Mouse (Mus musculus): ENCODE measurements around the gene Tnfsfm13. TPM values are rescaled to one million over a fixed set of nuclear protein-coding genes. Genes with fewer than 3 reads are reported as not detected.

The Tnfsfm13 gene
- polyA plus RNA-seq, 1 experiment: 11.0 TPM

DNA sequence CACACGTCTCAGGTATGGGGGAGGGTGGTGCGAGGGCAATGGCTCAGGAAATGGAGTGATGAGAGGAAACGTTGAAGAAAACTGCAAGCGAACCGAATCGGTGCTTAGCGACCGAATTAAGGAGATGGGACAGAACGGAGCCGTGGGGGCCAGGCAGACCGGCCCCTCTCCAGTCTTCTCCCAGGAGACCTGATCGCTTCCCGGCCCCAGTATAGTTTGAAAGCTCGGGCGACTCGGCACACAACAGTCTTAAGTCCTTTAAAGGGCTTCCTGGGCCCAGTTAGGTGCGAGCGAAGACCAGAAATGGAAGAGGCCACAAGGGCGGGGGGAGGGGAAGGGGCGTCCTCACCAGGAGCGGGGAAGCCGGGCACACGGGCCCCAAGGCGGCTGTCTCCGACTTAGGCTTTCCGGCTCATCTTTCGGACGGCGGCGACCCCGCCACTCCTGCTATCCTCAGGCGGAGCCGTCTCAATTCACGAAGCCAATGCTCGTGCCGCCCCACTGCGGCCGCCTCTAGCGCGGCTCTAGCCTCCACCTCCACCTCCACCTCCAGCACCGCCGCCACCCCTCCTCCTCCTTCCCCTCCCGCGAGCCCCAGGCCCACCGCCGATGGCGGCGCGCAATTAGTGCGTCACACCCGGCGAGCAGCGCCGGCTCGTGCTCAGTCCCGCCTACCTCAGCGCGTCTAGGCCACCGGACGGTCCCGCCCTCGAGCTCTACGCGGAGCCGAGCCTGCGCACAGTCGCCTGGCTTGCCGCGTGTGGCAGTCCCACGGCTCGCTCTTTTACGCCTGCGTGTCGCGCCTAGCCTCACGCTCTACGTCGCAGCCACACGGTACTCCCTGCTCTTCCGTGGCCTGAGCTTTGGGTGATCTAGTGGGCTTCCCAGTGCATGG lies 14.3 kb downstream of the Tnfsfm13 start, which contains the start of gene Senp3:
TSS of gene Senp3 (minus strand) at position 771 of the 895 bp plus-strand sequence.
- Histone ChIP-seq H3K27ac (ENCODE audit: insufficient read depth, low read depth, low read length) (peak within 1 kb of the TSS; percentile 93), H3K36me3 (ENCODE audit: control insufficient read depth, insufficient read depth, low read length) (peaks cover 2% of the 10 kb centered on the region; the same call in 1 of the 2 replicates), H3K4me3 (ENCODE audit: insufficient read depth, low read depth, low read length) (peak within 1 kb of the TSS; percentile 76), H3K4me1 (ENCODE audit: control insufficient read depth, insufficient read depth, low read length) (peaks cover 30% of the 10 kb centered on the region), H3K27me3 (replicated peaks; ENCODE audit: control insufficient read depth, insufficient read depth, low read length) (no peaks in the 10 kb centered on the region)
- DNase-seq: peak; percentile 98
- TF ChIP-seq CTCF (conservative IDR thresholded peaks at IDR 0.05; ENCODE audit: insufficient read depth, insufficient read length, low read depth, low read length) (no peak), POLR2A (IDR thresholded peaks at IDR 0.05; ENCODE audit: low read depth, low read length) (peak; percentile 73)
- WGBS: under 1% methylated on average over 80 of the region's 80 CpGs

DNA sequence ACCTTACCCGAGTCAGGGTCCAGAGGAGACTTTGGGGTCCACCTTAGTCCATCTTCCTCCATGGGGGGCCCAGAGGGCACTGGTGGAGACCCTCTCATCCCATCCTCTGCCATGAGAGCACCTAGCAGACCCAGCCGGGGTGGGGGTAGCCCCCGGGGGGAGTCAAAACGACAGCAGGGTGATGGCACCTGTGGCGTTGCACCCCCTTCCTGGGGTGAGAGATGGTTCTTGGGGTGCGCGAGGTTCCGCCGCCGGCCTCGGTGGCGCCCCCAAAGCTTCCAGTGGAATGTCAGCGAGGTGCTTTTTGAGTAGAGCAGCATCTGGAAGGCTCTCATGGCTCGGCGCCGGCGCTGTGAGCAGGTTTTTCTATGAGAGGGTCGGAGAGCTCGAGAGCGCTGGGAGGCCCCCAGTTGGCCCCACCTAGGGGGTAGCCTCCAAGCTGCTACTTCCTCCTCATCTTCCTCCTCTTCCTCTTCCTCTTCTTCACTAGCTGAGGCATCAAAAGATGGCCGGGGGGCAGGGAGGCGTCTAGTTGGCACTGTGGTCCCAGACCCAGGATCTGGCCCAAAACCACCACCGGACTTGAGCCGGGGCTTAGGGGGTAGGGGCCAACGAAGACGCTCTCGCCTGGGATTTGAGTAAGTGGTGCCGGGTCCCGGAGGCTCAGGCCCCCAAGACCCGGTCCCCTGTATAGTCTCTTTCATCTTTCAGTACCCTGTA lies 15.6 kb downstream of the Tnfsfm13 start:
- H3K36me3 ChIP-seq (ENCODE audit: control insufficient read depth, insufficient read depth, low read length): peaks cover 2% of the 10 kb centered on the region
- H3K27me3 ChIP-seq (replicated peaks; ENCODE audit: control insufficient read depth, insufficient read depth, low read length): no peaks in the 10 kb centered on the region
- peaks cover 20% of the 10 kb centered on the region for H3K4me1 ChIP-seq (ENCODE audit: control insufficient read depth, insufficient read depth, low read length)
- no peak overlapping the region for H3K27ac ChIP-seq (ENCODE audit: insufficient read depth, low read depth, low read length)
- TF ChIP-seq POLR2A (IDR thresholded peaks at IDR 0.05; ENCODE audit: low read depth, low read length): no peak
- TF ChIP-seq CTCF (conservative IDR thresholded peaks at IDR 0.05; ENCODE audit: insufficient read depth, insufficient read length, low read depth, low read length): no peak
- DNase-seq: no peak
- H3K4me3 ChIP-seq (ENCODE audit: insufficient read depth, low read depth, low read length): no peak overlapping the region
- 90% methylated on average over 30 of the region's 30 CpGs for WGBS

- no peak for DNase-seq
- Histone ChIP-seq H3K4me1 (ENCODE audit: control insufficient read depth, insufficient read depth, low read length) (peaks cover 12% of the 10 kb centered on the region; the same call in 1 of the 2 replicates), H3K4me3 (ENCODE audit: insufficient read depth, low read depth, low read length) (no peak overlapping the region), H3K27ac (ENCODE audit: insufficient read depth, low read depth, low read length) (no peak overlapping the region), H3K36me3 (ENCODE audit: control insufficient read depth, insufficient read depth, low read length) (peaks cover 4% of the 10 kb centered on the region), H3K27me3 (replicated peaks; ENCODE audit: control insufficient read depth, insufficient read depth, low read length) (no peaks in the 10 kb centered on the region)
- WGBS: 96% methylated on average over 2 of the region's 2 CpGs
- TF ChIP-seq POLR2A (IDR thresholded peaks at IDR 0.05; ENCODE audit: low read depth, low read length) (no peak), CTCF (conservative IDR thresholded peaks at IDR 0.05; ENCODE audit: insufficient read depth, insufficient read length, low read depth, low read length) (no peak)
Measured at GRCm38 (mm10) chr11:69679144-69679543, 16.8 kb downstream of the Tnfsfm13 start.

GRCm38 (mm10) chr11:69672211-69672706 lies 23.6 kb downstream of the Tnfsfm13 start, which contains the start of gene Eif4a1:
Gene Eif4a1 (minus strand): TSS chr11:69672423.
- H3K4me3 ChIP-seq (ENCODE audit: insufficient read depth, low read depth, low read length): peak within 1 kb of the TSS; percentile 93
- TF ChIP-seq POLR2A (IDR thresholded peaks at IDR 0.05; ENCODE audit: low read depth, low read length): peak; percentile 92
- TF ChIP-seq CTCF (conservative IDR thresholded peaks at IDR 0.05; ENCODE audit: insufficient read depth, insufficient read length, low read depth, low read length): no peak
- peak; percentile 100 for DNase-seq
- peaks cover 8% of the 10 kb centered on the region; the same call in 1 of the 2 replicates for H3K36me3 ChIP-seq (ENCODE audit: control insufficient read depth, insufficient read depth, low read length)
- no peaks in the 10 kb centered on the region for H3K27me3 ChIP-seq (replicated peaks; ENCODE audit: control insufficient read depth, insufficient read depth, low read length)
- WGBS: under 1% methylated on average over 36 of the region's 36 CpGs
- peaks cover 5% of the 10 kb centered on the region; the same call in 1 of the 2 replicates for H3K4me1 ChIP-seq (ENCODE audit: control insufficient read depth, insufficient read depth, low read length)
- peak within 1 kb of the TSS; percentile 97 for H3K27ac ChIP-seq (ENCODE audit: insufficient read depth, low read depth, low read length)

- no peak for DNase-seq
- Histone ChIP-seq H3K4me1 (ENCODE audit: control insufficient read depth, insufficient read depth, low read length) (peaks cover 5% of the 10 kb centered on the region; the same call in 1 of the 2 replicates), H3K27ac (ENCODE audit: insufficient read depth, low read depth, low read length) (peak overlapping the region; percentile 97), H3K36me3 (ENCODE audit: control insufficient read depth, insufficient read depth, low read length) (peaks cover 8% of the 10 kb centered on the region; the same call in 1 of the 2 replicates), H3K27me3 (replicated peaks; ENCODE audit: control insufficient read depth, insufficient read depth, low read length) (no peaks in the 10 kb centered on the region), H3K4me3 (ENCODE audit: insufficient read depth, low read depth, low read length) (peak overlapping the region; percentile 93)
- 2% methylated on average over 43 of the region's 43 CpGs for WGBS
- TF ChIP-seq CTCF (conservative IDR thresholded peaks at IDR 0.05; ENCODE audit: insufficient read depth, insufficient read length, low read depth, low read length): no peak
- no peak for TF ChIP-seq POLR2A (IDR thresholded peaks at IDR 0.05; ENCODE audit: low read depth, low read length)
Measured at GRCm38 (mm10) chr11:69671726-69672124, 24.2 kb downstream of the Tnfsfm13 start.

GRCm38 (mm10) chr11:69670786-69671725 lies 24.8 kb downstream of the Tnfsfm13 start:
- DNase-seq: peak; percentile 96
- WGBS: under 1% methylated on average over 61 of the region's 61 CpGs
- H3K4me3 ChIP-seq (ENCODE audit: insufficient read depth, low read depth, low read length): peak overlapping the region; percentile 93
- TF ChIP-seq POLR2A (IDR thresholded peaks at IDR 0.05; ENCODE audit: low read depth, low read length): peak; percentile 74
- TF ChIP-seq CTCF (conservative IDR thresholded peaks at IDR 0.05; ENCODE audit: insufficient read depth, insufficient read length, low read depth, low read length): no peak
- H3K27me3 ChIP-seq (replicated peaks; ENCODE audit: control insufficient read depth, insufficient read depth, low read length): no peaks in the 10 kb centered on the region
- peaks cover 5% of the 10 kb centered on the region; the same call in 1 of the 2 replicates for H3K4me1 ChIP-seq (ENCODE audit: control insufficient read depth, insufficient read depth, low read length)
- peaks cover 11% of the 10 kb centered on the region; the same call in 1 of the 2 replicates for H3K36me3 ChIP-seq (ENCODE audit: control insufficient read depth, insufficient read depth, low read length)
- H3K27ac ChIP-seq (ENCODE audit: insufficient read depth, low read depth, low read length): peak overlapping the region; percentile 97

All from kidney, adult 2 months (tissue).